Mouse (Mus musculus): ENCODE results near the gene Olfr1269. TPM values are rescaled to one million over a fixed set of nuclear protein-coding genes. Genes with fewer than 3 reads are reported as not detected.

The Olfr1269 gene
- not detected for total RNA-seq (2021)
- long read RNA-seq, experiment 1: 0 reads
- long read RNA-seq, experiment 2: 0 reads

GRCm38 (mm10) chr2:90121312-90121711 lies at the start of gene Olfr1269:
TSS of gene Olfr1269 (minus strand) at chr2:90121412.
- no peak for DNase-seq (ENCODE audit: low spot score in 2 of 2)

DNA sequence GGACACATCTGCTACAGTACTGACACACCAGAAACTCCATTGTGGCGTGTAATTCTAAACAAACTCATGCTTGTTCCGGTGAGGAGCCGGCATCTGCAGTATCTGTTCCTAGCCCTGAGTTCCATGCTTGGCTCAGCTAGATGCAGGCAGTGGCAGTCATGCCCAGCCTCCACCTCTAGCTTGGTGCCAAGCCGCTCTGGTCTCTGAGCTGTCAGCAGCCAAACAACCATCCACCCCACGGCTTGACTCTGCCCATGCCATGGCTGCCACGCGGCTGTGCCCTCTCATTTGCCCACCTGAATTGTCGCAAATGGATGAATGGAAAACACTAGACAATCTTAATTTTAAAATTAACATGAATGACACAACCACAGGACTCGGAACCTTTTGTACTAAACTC lies 32.7 kb upstream of the Olfr1269 start:
- DNase-seq (ENCODE audit: low spot score in 2 of 2): no peak

- DNase-seq (ENCODE audit: low spot score in 2 of 2): no peak
These were observed 31.8 kb upstream of the Olfr1269 start, which contains the start of gene Olfr1270 for GRCm38 (mm10) chr2:90152991-90153390. TSS of gene Olfr1270 (minus strand) at chr2:90153091.

DNA sequence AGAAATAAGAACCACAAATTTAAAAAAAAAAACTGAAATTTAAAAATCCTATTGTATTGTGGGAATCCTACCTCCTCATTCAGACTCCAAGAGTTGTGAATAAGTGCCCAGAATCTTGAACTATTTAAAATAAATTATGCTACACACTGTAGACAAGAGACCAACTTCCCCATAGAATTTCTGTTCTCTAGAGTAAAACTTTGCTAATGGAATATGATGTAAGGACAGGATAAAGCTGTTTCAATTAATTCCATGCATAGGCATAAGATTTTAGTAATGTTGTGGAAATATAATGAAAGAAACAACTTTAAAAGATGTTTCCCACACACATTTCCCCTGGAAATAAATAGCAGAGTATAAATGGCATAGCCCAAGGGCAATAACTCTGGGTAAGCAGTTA lies 21.0 kb upstream of the Olfr1269 start, which contains the start of gene Olfr32:
Gene Olfr32, minus strand, starts transcription at position 101 of the 400 bp plus-strand sequence.
- DNase-seq (ENCODE audit: low spot score in 2 of 2): no peak

DNA sequence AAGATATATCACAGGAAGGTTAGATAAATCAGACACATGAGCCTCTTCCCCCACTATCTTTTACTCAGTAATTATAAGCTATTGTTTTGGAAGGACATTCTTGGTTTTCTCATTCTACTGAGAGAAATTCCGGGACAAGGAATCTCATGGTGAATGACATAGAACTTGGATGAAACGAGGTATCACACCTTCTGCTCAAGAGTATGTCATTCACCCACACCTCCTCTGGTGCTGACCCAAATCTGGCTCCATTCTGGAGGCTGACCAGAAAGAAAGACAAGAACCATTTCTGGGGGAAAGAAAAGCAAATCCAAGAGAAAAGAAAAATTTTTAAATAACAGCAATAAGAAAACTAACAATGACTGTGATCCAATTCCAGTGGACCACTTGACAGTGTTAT lies 51.1 kb downstream of the Olfr1269 start:
- no peak for DNase-seq (ENCODE audit: low spot score in 2 of 2)

Other genes with a start within 250 kb of the Olfr1269 start
- not detected for gene Olfr1257, start 243.0 kb downstream of the Olfr1269 start, total RNA-seq (2021)
- not detected for gene Olfr1258, start 194.1 kb downstream of the Olfr1269 start, total RNA-seq (2021)
- not detected for gene Olfr1259, start 172.7 kb downstream of the Olfr1269 start, total RNA-seq (2021)
- gene Olfr1260, start 147.1 kb downstream of the Olfr1269 start, total RNA-seq (2021): not detected
- gene Olfr1261, start 130.2 kb downstream of the Olfr1269 start, total RNA-seq (2021): not detected
- not detected for gene Olfr1262, start 121.3 kb downstream of the Olfr1269 start, total RNA-seq (2021)
- not detected for gene Olfr1263, start 109.3 kb downstream of the Olfr1269 start, total RNA-seq (2021)
- not detected for gene Olfr1264, start 95.8 kb downstream of the Olfr1269 start, total RNA-seq (2021)
- not detected for gene Olfr1265, start 86.1 kb downstream of the Olfr1269 start, total RNA-seq (2021)
- not detected for gene Olfr140, start 57.8 kb downstream of the Olfr1269 start, total RNA-seq (2021)
- not detected for gene Olfr32, start 20.9 kb upstream of the Olfr1269 start, total RNA-seq (2021)
- not detected for gene Olfr1270, start 31.7 kb upstream of the Olfr1269 start, total RNA-seq (2021)
- under 1 TPM in 1 of 2 experiments, not detected in 1; 0.13 TPM for gene Olfr1506, start 103.1 kb upstream of the Olfr1269 start, total RNA-seq (2021)
- not detected for gene Olfr142, start 136.2 kb upstream of the Olfr1269 start, total RNA-seq (2021)
- gene Olfr1271, start 149.6 kb upstream of the Olfr1269 start, total RNA-seq (2021): not detected
- gene Olfr1272, start 171.4 kb upstream of the Olfr1269 start, total RNA-seq (2021): not detected
- gene Gm13769, start 200.8 kb upstream of the Olfr1269 start, total RNA-seq (2021): not detected